Mouse (Mus musculus): ENCODE measurements at regions not wholly inside any gene's neighbourhood (a gene's known extent, or its start where the extent isn't known, plus 50 kb on each side); places are given as distances from the start of the nearest gene placed in this dataset.

- no peak for ATAC-seq (replicated peaks; ENCODE audit: low FRiP score, poor library complexity, severe bottlenecking)
Measured at GRCm38 (mm10) chr3:149068821-149069220, 78.5 kb upstream of the Adgrl2 start.

- ATAC-seq (replicated peaks; ENCODE audit: low FRiP score, poor library complexity, severe bottlenecking): no peak
Measured at GRCm38 (mm10) chr3:149067758-149068157, 77.4 kb upstream of the Adgrl2 start.

GRCm38 (mm10) chr3:149055077-149055476 is 64.7 kb upstream of the Adgrl2 start:
- no peak for ATAC-seq (replicated peaks; ENCODE audit: low FRiP score, poor library complexity, severe bottlenecking)

GRCm38 (mm10) chr3:149052295-149052902 is 62.0 kb upstream of the Adgrl2 start:
- peak; percentile 59 for ATAC-seq (replicated peaks; ENCODE audit: low FRiP score, poor library complexity, severe bottlenecking)

- no peak for ATAC-seq (replicated peaks; ENCODE audit: low FRiP score, poor library complexity, severe bottlenecking)
Measured at GRCm38 (mm10) chr3:149045343-149045742, 55.0 kb upstream of the Adgrl2 start.

- no peak for ATAC-seq (replicated peaks; ENCODE audit: low FRiP score, poor library complexity, severe bottlenecking)
Measured at GRCm38 (mm10) chr3:149043901-149044300, 53.5 kb upstream of the Adgrl2 start.

GRCm38 (mm10) chr3:149042527-149042926 is 52.2 kb upstream of the Adgrl2 start:
- no peak for ATAC-seq (replicated peaks; ENCODE audit: low FRiP score, poor library complexity, severe bottlenecking)

GRCm38 (mm10) chr3:149041188-149041587 is 50.8 kb upstream of the Adgrl2 start:
- no peak for ATAC-seq (replicated peaks; ENCODE audit: low FRiP score, poor library complexity, severe bottlenecking)

Measured in erythroid progenitor cell, adult 5-6 weeks (primary cell).